Mouse (Mus musculus) hindbrain, postnatal 0 days (tissue): ENCODE measurements at regions not wholly inside any gene's neighbourhood (a gene's known extent, or its start where the extent isn't known, plus 50 kb on each side); places are given as distances from the start of the nearest gene placed in this dataset.

Experiments
- ATAC-seq: fragments of 200-750 bp; cut with Nextera tagmentation; 2 replicates; pipeline ENCODE4 v1.8.0; 2017; ENCODE audit warnings: mild to moderate bottlenecking, moderate TSS enrichment, moderate library complexity
- DNase-seq: peaks from one replicate; pipeline ENCODE4 v3.0.0-alpha.2; 2015; ENCODE audit warnings: low spot score
- H3K27ac ChIP-seq: fragments of 300-500 bp; sonication (generic); 2 replicates; pipeline ENCODE4 v1.5.1; 2014; ENCODE audit warnings: mild to moderate bottlenecking
- H3K27me3 ChIP-seq: fragments of 300-500 bp; sonication (generic); 2 replicates; pipeline ENCODE4 v1.6.1; 2014; ENCODE audit warnings: low read length, mixed read lengths; ENCODE audit not compliant: insufficient read depth
- H3K36me3 ChIP-seq: fragments of 300-500 bp; sonication (generic); 2 replicates; pipeline ENCODE4 v1.6.1; 2014; ENCODE audit warnings: low read length, mixed read lengths; ENCODE audit not compliant: insufficient read depth
- H3K4me1 ChIP-seq: fragments of 300-500 bp; sonication (generic); 2 replicates; pipeline ENCODE4 v1.6.1; 2014; ENCODE audit warnings: antibody characterized with exemption, low read length, mixed read lengths; ENCODE audit not compliant: insufficient read depth
- H3K4me2 ChIP-seq: fragments of 300-500 bp; sonication (generic); 2 replicates; pipeline ENCODE4 v1.6.1; 2014; ENCODE audit warnings: low read depth, mild to moderate bottlenecking, low read length, moderate library complexity, mixed read lengths
- H3K4me3 ChIP-seq: fragments of 300-500 bp; sonication (generic); 2 replicates; pipeline ENCODE4 v1.5.1; 2014; ENCODE audit warnings: low read length
- H3K9ac ChIP-seq: fragments of 300-500 bp; sonication (generic); replicated peaks from 2 replicates; pipeline ENCODE4 v1.6.1; 2014; ENCODE audit warnings: mild to moderate bottlenecking, low read length, moderate library complexity, mixed read lengths
- H3K9me3 ChIP-seq: fragments of 300-500 bp; sonication (generic); 2 replicates; pipeline ENCODE4 v1.6.1; 2016; ENCODE audit warnings: low read length, mixed read lengths
- CTCF ChIP-seq: IDR thresholded peaks from 2 replicates; pipeline ENCODE4 v1.5.1; 2016; ENCODE audit warnings: antibody characterized with exemption, control low read depth, low read depth
- WGBS: fragments of 180-500 bp; shearing (Covaris S2); extraction: QIAGEN DNeasy Blood & Tissue Kit; methylation state at CpG from one replicate; pipeline ENCODE4 v1.1.7; 2014; 5-methylcytosine and 5-hydroxymethylcytosine counted together

DNA sequence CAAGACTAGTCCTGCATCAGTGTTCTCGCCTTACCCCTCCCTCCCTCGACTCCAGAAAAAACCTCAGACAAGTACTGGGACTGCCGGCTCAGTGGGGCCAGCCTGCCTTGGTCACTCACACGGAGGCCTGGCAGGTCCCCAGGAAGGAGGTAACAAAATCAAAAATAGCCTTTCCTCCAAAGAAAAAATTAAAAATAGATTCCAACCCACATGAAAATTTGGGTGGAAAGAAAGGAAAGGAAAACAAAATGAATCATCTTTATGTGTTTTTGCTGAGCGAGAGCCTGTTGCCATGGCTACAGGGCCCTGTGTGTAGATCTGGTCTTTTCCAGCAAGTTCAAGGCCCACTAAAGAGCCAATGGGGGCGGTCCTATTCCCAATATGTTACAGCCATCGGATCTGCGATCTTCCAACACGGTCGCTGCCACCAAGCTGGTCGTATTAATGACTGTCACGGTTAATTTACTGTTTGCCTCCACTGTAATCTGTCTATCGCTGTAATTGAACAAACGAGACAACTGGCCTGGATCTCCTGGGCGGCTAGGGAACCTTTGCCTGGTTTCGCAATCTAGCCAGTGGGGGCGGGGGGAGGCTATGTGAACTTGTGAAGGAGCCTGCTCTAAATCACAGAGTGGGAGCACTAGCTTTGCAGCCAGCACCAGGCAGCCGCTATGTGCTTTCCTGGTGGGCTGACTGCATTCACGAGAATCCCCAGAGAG, 293.6 kb downstream of the H2al1j start:
- no peaks in the 10 kb centered on the region for H3K36me3 ChIP-seq
- H3K9me3 ChIP-seq, result no peaks in the 10 kb centered on the region
- 53% methylated on average over 19 of the region's 19 CpGs for WGBS
- DNase-seq (peak; percentile 43), ATAC-seq (no peak; the same call in 1 of the 2 replicates)
- no peak overlapping the region for H3K9ac ChIP-seq
- no peak overlapping the region for H3K4me2 ChIP-seq
- no peak overlapping the region for H3K4me3 ChIP-seq
- H3K4me1 ChIP-seq, result no peaks in the 10 kb centered on the region
- H3K27me3 ChIP-seq, result no peaks in the 10 kb centered on the region
- TF ChIP-seq CTCF, result no peak
- no peak overlapping the region for H3K27ac ChIP-seq

DNA sequence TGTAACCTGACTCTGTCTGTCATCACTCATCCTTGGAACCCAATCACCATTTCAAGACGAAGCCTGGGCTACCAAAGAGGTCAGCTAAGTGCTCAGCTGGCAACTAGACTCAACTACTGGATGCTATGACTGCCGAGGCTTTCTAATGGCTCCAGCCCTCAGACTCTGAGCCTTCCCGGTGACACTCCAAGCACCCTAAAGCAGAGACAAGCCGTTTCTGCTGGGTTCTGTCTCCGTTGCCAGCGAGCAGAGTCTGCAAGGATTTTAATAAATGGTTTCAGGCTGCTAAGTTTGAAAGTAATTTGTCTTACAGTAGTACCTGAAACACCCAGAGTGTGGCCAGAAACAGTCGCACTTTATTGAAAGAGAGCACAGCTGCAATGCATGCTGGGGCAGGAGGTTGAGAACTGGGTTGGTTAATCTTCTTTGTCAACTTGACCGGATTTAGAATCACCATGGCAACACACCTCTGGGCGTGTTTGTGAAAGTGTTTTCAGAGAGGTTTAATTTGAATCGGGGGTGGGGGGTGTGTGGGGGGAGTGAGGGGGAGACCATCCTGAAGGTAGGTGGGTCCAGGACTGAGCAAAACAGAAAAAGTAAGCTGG, 298.8 kb downstream of the H2al1j start:
- H3K27me3 ChIP-seq, result no peaks in the 10 kb centered on the region
- H3K9ac ChIP-seq, result no peak overlapping the region
- 52% methylated on average over 10 of the region's 10 CpGs for WGBS
- ATAC-seq (no peak), DNase-seq (no peak)
- no peak overlapping the region for H3K4me3 ChIP-seq
- H3K4me1 ChIP-seq, result no peaks in the 10 kb centered on the region
- TF ChIP-seq CTCF, result no peak
- H3K36me3 ChIP-seq, result no peaks in the 10 kb centered on the region
- H3K4me2 ChIP-seq, result no peak overlapping the region
- no peak overlapping the region for H3K27ac ChIP-seq
- no peaks in the 10 kb centered on the region for H3K9me3 ChIP-seq

DNA sequence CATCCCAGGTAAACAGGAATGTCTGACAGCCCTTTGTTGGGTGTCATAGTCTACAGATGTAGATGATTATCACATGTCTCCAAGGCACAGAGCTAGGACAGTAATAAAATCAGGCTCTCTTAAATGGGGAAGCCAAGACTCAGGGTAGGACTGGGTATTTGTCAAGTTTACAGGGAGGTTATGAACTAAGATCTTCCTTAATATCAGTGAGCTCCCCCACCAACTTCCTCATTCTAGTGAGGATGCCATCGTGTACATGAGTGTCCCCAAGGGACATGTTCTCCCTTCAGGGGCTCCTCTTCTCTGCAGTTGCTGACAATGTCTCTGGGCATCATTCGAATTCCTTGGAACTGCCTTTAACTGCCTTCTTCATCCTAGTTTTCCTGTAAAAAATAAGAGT, 301.7 kb downstream of the H2al1j start:
- H3K9me3 ChIP-seq, result no peaks in the 10 kb centered on the region
- no peaks in the 10 kb centered on the region for H3K4me1 ChIP-seq
- TF ChIP-seq CTCF, result no peak
- H3K4me2 ChIP-seq, result no peak overlapping the region
- no peak overlapping the region for H3K27ac ChIP-seq
- H3K9ac ChIP-seq, result no peak overlapping the region
- DNase-seq, result no peak
- H3K27me3 ChIP-seq, result no peaks in the 10 kb centered on the region
- no peak overlapping the region for H3K4me3 ChIP-seq
- no peaks in the 10 kb centered on the region for H3K36me3 ChIP-seq
- 78% methylated on average over 2 of the region's 2 CpGs for WGBS
- no peak for ATAC-seq

DNA sequence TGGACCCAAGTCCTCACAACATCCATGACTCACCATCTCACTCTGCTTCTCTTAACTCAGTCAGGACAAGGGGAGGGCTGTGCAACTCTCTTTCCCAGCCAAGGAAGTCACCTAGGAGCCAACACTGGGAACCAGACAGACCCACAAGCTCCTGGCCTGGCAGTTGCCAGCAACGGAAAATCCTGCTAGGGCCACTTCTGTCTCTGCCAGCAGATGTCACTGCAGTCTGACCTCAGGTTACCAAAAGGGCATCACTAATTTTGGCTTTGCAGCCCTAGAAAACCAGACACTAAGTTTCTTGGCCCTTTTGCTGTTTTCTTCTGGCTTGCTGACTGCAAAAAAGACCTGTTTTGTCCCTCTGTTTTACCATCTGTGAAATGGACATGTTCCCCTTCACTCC, 302.3 kb downstream of the H2al1j start:
- H3K36me3 ChIP-seq, result no peaks in the 10 kb centered on the region
- ATAC-seq, result no peak
- no peak overlapping the region for H3K9ac ChIP-seq
- peak; percentile 45 for TF ChIP-seq CTCF
- 27% methylated on average over 1 of the region's 1 CpGs for WGBS
- no peaks in the 10 kb centered on the region for H3K9me3 ChIP-seq
- peak; percentile 54 for DNase-seq
- H3K4me2 ChIP-seq, result no peak overlapping the region
- H3K4me3 ChIP-seq, result no peak overlapping the region
- H3K4me1 ChIP-seq, result no peaks in the 10 kb centered on the region
- H3K27me3 ChIP-seq, result no peaks in the 10 kb centered on the region
- H3K27ac ChIP-seq, result no peak overlapping the region

DNA sequence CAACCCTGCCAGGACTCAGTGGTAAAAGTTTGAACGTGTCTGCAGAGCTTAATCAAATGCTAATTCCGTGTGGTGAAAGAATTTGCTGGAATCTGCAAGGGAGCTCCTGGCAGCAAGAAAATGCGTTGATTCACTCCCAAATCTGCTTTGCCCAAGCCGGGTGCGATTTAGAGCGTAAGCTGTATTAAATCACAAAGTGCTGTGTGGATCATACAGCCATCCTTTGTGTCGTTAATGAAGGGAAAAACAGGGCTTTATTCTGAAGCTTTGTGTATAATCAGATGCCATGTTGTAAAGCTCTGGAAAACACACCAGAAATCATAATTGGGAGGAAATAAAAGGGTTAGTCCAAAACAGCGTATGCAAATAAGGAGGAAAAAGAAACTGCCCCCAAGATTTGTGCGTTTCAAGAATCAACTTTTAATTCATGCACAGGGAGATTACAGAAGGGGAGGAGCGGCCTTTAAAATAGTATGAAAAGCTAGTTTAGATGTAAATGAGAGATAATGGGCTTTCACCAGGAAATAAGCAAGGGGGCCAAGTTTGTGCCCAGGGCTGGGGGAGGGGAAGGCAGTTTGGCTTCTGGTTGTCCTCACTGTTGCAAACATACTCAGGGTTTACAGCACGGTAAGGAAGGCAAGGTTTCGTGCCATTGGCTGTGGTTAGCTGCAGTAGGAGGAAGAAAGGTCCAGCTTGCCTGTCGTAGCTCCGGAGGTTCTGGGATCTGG, 303.7 kb downstream of the H2al1j start:
- Histone ChIP-seq H3K9me3 (no peaks in the 10 kb centered on the region), H3K9ac (no peak overlapping the region), H3K4me1 (no peaks in the 10 kb centered on the region), H3K27ac (peak overlapping the region; percentile 15; the same call in 1 of the 2 replicates), H3K4me3 (no peak overlapping the region), H3K27me3 (no peaks in the 10 kb centered on the region), H3K36me3 (no peaks in the 10 kb centered on the region), H3K4me2 (peak overlapping the region; percentile 35)
- WGBS, result 23% methylated on average over 14 of the region's 14 CpGs
- ATAC-seq (0 out of 2 replicates have a peak, but pooled peaks have one; percentile 40), DNase-seq (peak; percentile 22)
- no peak for TF ChIP-seq CTCF

DNA sequence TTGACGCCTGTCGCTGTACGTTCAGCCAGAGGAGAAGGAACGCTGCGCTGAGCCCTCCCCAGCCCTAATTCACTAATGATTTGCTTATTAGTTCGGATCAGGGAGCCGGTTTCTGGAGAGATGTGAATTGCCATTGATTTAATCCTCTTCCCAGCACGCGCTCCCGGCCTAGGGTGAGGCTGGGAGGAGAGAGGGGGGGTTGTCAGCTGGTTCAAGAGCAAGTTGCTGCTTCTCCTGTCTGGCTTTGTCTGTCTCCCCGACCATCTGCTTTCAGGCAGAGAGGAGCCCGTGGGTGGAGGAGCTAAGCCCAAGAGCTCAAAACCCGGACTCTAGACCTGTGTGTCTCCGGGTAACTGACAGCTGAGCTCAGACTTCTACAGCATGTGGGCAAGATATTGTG, 304.4 kb downstream of the H2al1j start:
- Histone ChIP-seq H3K4me2 (peak overlapping the region; percentile 35), H3K4me1 (no peaks in the 10 kb centered on the region), H3K9ac (no peak overlapping the region), H3K27ac (peak overlapping the region; percentile 15; the same call in 1 of the 2 replicates), H3K27me3 (no peaks in the 10 kb centered on the region), H3K4me3 (no peak overlapping the region), H3K36me3 (no peaks in the 10 kb centered on the region), H3K9me3 (no peaks in the 10 kb centered on the region)
- ATAC-seq (no peak), DNase-seq (peak; percentile 32)
- no peak for TF ChIP-seq CTCF
- 27% methylated on average over 14 of the region's 14 CpGs for WGBS
